ENCODE assay signal across 10 mouse cellular contexts in the genomic region with DNA sequence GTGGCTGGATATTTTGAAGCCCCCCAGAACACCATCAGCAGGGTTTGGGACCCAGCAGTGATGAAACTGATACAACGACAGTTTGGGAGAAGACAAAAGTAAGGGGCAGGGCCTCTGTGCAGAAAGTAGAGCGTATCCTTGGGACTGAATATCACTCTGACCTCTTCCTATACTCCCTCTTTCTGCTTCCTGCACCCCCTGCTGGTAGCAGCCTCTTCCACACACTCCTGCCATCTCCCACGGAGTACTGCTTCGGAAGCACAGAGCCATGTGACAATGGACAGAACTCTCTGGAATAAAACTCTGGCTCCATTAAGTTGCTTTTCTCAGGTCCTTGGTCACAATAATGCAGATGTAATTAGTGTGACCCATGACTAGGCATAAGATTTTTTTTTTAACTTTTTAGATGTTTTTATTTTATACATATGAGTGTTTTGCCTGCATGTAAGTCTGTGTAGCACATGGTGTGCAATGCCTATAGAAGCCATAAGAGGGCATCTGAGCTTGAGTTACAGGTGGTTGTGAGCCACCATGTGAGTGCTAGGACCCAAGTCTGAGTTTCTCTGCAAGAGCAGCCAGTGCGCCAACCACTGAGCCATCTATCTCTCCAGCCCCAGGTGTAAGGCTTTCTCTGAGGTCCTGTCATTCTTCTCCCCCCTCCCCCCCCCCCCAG.
DNase-seq lines count a peak whose midpoint lies in the region; ATAC-seq and TF ChIP-seq lines count a peak whose summit lies in the region.
"Had no signal": no experiment of that assay in that cellular context is flagged by ENCODE, and none has a peak within 500 bp of the region (broad histone marks: within the 10 kb centered on the region; RNA-seq: fewer than 3 reads in every experiment).

No protein-coding gene starts in this region.

- no peak for ATAC-seq in hindbrain, postnatal 0 days
- no peak for ATAC-seq in hindbrain, embryonic 13.5 days (ENCODE audit: low FRiP score)

- H3K36me3 ChIP-seq in hindbrain, postnatal 0 days (ENCODE audit: insufficient read depth, low read length): no peaks in the 10 kb centered on the region
- peaks cover 5% of the 10 kb centered on the region; the same call in 1 of the 2 replicates for H3K36me3 ChIP-seq in hindbrain, embryonic 13.5 days
- no peaks in the 10 kb centered on the region for H3K36me3 ChIP-seq in ES-Bruce4 (ENCODE audit: control insufficient read depth, insufficient read depth, low read length, poor library complexity, severe bottlenecking)

- no peak overlapping the region for H3K9ac ChIP-seq in hindbrain, postnatal 0 days (replicated peaks; ENCODE audit: low read length)
- no peak overlapping the region for H3K9ac ChIP-seq in hindbrain, embryonic 13.5 days
- no peak overlapping the region for H3K9ac ChIP-seq in ES-Bruce4 (ENCODE audit: low read depth, poor library complexity, severe bottlenecking)
- H3K9ac ChIP-seq: embryonic facial prominence, embryonic 13.5 days had no signal

- no peak for TF ChIP-seq EP300 in ES-Bruce4 (IDR thresholded peaks at IDR 0.05; ENCODE audit: insufficient read depth, low read depth, low read length)

- H3K9me3 ChIP-seq in hindbrain, postnatal 0 days (ENCODE audit: low read length): no peaks in the 10 kb centered on the region
- H3K9me3 ChIP-seq in hindbrain, embryonic 13.5 days: no peaks in the 10 kb centered on the region
- H3K9me3 ChIP-seq in ES-Bruce4 (replicated peaks; ENCODE audit: control insufficient read depth, insufficient read depth, low read length, poor library complexity, severe bottlenecking): no peaks in the 10 kb centered on the region
- H3K9me3 ChIP-seq: embryonic facial prominence, embryonic 13.5 days had no signal

- peak; percentile 27 for TF ChIP-seq CTCF in hindbrain, postnatal 0 days (IDR thresholded peaks at IDR 0.05; ENCODE audit: low read depth)
- peak; percentile 10 for TF ChIP-seq CTCF in ES-Bruce4 (IDR thresholded peaks at IDR 0.05; ENCODE audit: low read depth, low read length)

- H3K4me1 ChIP-seq in hindbrain, postnatal 0 days (ENCODE audit: insufficient read depth, low read length): peaks cover 8% of the 10 kb centered on the region; the same call in 1 of the 2 replicates
- H3K4me1 ChIP-seq in hindbrain, embryonic 13.5 days (replicated peaks): peaks cover 26% of the 10 kb centered on the region
- H3K4me1 ChIP-seq in ES-Bruce4 (ENCODE audit: control insufficient read depth, insufficient read depth, low read length): no peaks in the 10 kb centered on the region

- no peak overlapping the region for H3K4me2 ChIP-seq in hindbrain, postnatal 0 days (ENCODE audit: low read depth, low read length)
- H3K4me2 ChIP-seq in hindbrain, embryonic 13.5 days: no peak overlapping the region
- H3K4me2 ChIP-seq: embryonic facial prominence, embryonic 13.5 days; midbrain, embryonic 11.5 days had no signal

- no peak for DNase-seq in hindbrain, postnatal 0 days (ENCODE audit: low spot score)
- peak; percentile 23 for DNase-seq in 3T3-L1 (ENCODE audit: low read depth, low spot score)
- peak; percentile 62 for DNase-seq in heart, postnatal 4 days
- DNase-seq in right cerebral cortex, adult 2 months (ENCODE audit: low spot score in 2 of 2): no peak
- DNase-seq in layer of hippocampus, postnatal 36 days: no peak
- DNase-seq in cerebellum, adult 18-20 months: no peak

- H3K27ac ChIP-seq in hindbrain, postnatal 0 days: no peak overlapping the region
- H3K27ac ChIP-seq in hindbrain, embryonic 13.5 days: no peak overlapping the region
- no peak overlapping the region for H3K27ac ChIP-seq in ES-Bruce4 (ENCODE audit: insufficient read depth, low read length)
- H3K27ac ChIP-seq: embryonic facial prominence, embryonic 13.5 days had no signal

- no peaks in the 10 kb centered on the region for H3K27me3 ChIP-seq in hindbrain, postnatal 0 days (ENCODE audit: insufficient read depth, low read length)
- H3K27me3 ChIP-seq in hindbrain, embryonic 13.5 days: 0 out of 2 replicates have a peak, but pooled peaks cover 6% of the 10 kb centered on the region
- no peaks in the 10 kb centered on the region for H3K27me3 ChIP-seq in ES-Bruce4 (ENCODE audit: control insufficient read depth, insufficient read depth, low read length, poor library complexity, severe bottlenecking)
- H3K27me3 ChIP-seq: embryonic facial prominence, embryonic 13.5 days had no signal

- no peak overlapping the region for H3K4me3 ChIP-seq in hindbrain, postnatal 0 days (ENCODE audit: low read length)
- H3K4me3 ChIP-seq in hindbrain, embryonic 13.5 days: no peak overlapping the region
- no peak overlapping the region for H3K4me3 ChIP-seq in ES-Bruce4 (ENCODE audit: low read depth, low read length)
- H3K4me3 ChIP-seq: embryonic facial prominence, embryonic 13.5 days had no signal

- no peak for TF ChIP-seq POLR2A in ES-Bruce4 (IDR thresholded peaks at IDR 0.05; ENCODE audit: insufficient read depth, low read length)

- 84% methylated on average over 5 of the region's 5 CpGs for whole genome bisulfite sequencing in hindbrain, postnatal 0 days
- WGBS in hindbrain, embryonic 13.5 days: 85% methylated on average over 5 of the region's 5 CpGs

Comparison
In these comparisons a context has a peak if more than half of its experiments do, and no peak if none do; other contexts are left out.
1. DNase-seq: peak in 3T3-L1 (single experiment) and heart, postnatal 4 days (single experiment); none in hindbrain, postnatal 0 days (single experiment), right cerebral cortex, adult 2 months (0 of 2), layer of hippocampus, postnatal 36 days (0 of 2) and cerebellum, adult 18-20 months (0 of 2).